Mouse (Mus musculus) adrenal gland, postnatal 36 days (tissue): ENCODE results near the gene Mup20. TPM values are rescaled to one million over a fixed set of nuclear protein-coding genes. Genes with fewer than 3 reads are reported as not detected.
"Not testable (repeated sequence)": the region's sequence is repeated elsewhere in the genome, so short reads cannot be mapped to it uniquely, and the experiment has no call there.

Experiments used
- DNase-seq, 2 experiments: peaks; one replicate each; pipeline ENCODE4 v3.0.0; 2021; ENCODE audit warnings: mixed read lengths in 1 of 2
- long read RNA-seq, 2 experiments: library from polyadenylated mRNA; stranded (forward); transcript quantifications; one replicate each; pipeline ENCODE4 v2.0.0; 2021; ENCODE audit warnings: borderline sequencing depth in 2 of 2
- total RNA-seq, 2 experiments: library from RNA; stranded (reverse); gene quantifications; 2 replicates each; pipeline ENCODE4 v1.2.3; 2021

Mup20 gene
- total RNA-seq, result under 1 TPM in 1 of 2 experiments, not detected in 1; 0.46 TPM
- long read RNA-seq, experiment 1, result 0 reads
- long read RNA-seq, experiment 2, partial matches to known transcripts, result 0 of 2 reads
- long read RNA-seq, experiment 2, other reads (novel, unspliced or antisense), result 0 of 2 reads

DNA sequence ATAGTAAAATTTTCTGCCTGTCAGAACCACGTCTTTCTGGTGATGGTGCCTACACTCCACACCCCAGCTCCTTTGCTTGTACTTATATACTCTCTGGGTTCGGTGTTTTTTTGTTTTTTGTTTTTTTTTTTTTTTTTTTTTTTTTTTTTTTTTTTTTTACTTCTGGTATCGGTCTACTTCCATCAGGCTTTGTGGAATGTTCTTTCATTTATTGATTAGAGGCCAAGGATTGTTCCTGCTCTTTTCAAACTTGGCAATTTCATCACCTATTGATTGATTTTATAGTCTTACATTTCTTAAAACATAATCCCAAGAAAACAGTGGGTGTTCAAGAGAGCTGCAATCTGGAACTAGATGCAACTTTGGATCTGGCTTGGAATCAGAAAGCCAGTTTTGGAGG, at the start of gene Mup20:
TSS of gene Mup20 (minus strand) at position 101 of the 400 bp plus-strand sequence.
- not testable (repeated sequence) for DNase-seq

DNA sequence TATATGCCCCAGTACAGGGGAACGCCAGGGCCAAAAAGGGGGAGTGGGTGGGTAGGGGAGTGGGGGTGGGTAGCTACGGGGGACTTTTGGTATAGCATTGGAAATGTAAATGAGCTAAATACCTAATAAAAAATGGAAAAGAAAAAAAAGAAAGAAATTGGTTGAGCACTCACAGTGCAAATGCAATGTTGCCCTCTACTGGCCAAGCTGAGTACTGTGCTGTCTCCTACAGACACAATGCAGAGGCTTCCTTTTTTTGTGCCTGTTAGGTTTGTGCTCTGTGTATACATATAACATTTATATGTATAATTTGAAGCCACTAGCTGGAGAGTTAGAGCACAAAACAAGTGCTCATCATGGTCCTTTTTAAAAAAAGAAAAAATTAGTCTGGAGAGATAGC, 49.4 kb upstream of the Mup20 start:
- peak; percentile 17 to 53 for DNase-seq

DNA sequence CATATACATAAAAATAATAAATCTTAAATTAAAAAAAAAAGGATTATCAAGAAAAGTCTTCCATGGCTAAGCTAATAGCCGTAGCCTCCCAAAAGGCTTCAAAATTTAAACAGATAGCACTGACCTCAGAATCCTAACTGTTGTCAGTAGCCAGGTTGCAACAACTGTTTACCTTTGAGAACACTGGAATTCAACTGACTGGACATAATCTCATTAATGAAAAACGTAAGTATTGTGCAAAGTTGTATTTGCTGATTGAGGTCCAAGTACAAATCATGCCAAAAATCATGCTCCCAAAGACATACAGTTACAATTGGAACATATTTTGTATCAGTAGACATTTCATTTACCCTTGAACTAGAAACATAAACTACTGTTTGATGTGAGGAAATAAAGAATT, 34.0 kb upstream of the Mup20 start:
- DNase-seq, result no peak

DNA sequence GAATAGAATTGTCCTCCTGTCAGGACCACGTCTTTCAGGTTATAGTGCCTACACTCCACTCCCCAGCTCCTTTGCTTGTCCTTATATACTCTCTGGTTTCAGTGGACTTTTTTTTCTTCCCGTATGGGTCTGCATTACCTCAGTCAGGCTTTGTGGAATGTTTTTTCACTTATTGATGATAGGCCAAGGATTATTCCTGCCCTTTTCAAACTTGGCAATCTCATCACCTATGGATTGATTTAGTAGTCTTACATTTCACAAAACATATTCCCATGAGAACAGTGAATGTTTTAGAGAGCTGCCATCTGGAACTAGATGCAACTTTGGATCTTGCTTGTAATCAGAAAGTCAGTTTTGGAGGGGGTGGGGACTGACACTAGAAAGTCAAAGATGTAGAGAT, 33.3 kb upstream of the Mup20 start, which contains the start of gene Mup3:
TSS of gene Mup3 (minus strand) at position 102 of the 400 bp plus-strand sequence.
- no peak for DNase-seq

DNA sequence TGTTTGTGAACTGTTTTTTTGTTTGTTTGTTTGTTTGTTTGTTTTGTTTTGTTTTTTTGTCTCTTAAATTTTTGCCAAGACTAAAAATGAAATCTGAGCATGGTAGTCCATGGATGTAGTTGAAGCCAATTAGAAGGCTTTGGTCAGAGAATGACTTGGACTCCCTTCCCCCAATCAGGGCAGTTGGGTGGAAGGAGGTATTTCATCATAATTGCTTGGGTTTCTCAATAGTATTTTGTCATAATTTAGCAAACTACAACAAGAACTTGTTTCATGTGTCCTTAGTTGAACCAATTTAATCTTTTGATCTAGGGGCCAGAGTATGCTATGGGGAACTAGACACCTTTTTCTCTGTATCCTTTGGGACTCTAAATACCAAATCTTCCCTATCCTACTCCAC, 28.8 kb upstream of the Mup20 start:
- DNase-seq, result no peak

DNA sequence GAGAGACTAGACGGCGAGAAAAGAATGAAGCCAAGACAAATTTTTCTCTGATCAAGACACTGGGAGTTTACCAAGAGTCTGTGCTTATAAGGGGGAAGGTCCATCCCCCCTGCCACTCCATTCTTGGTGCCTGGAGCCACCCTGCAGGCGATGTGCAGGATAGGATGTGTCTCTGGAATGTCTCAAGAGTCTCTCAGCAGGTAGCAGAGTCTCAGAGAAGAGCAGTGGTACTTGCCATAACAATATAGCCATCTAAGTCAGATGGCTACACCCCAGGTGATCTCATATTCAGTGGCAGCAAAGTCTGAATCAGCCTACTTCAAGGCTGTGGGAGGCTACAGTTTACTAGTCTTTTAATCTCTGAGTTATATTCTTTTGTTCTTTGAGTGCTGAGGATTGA, 21.2 kb upstream of the Mup20 start:
- no peak for DNase-seq

DNA sequence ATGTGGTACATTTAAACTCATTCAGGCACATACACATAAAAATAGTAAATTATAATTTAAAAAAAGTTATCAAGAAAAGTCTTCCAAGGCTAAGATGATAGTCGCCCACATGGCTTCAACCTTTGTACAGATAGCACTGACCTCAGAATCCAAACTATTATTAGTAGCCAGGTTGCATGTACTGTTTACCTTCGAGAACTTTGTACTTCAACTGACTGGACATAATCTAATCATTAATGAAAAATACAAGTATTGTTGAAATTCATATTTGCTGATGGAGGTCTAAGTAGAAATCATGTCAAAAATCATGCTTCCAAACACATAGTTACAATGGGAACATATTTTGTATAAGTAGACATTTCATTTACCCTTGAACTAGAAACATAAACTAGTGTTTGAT, 822 bp upstream of the Mup20 start:
- not testable (repeated sequence) for DNase-seq

DNA sequence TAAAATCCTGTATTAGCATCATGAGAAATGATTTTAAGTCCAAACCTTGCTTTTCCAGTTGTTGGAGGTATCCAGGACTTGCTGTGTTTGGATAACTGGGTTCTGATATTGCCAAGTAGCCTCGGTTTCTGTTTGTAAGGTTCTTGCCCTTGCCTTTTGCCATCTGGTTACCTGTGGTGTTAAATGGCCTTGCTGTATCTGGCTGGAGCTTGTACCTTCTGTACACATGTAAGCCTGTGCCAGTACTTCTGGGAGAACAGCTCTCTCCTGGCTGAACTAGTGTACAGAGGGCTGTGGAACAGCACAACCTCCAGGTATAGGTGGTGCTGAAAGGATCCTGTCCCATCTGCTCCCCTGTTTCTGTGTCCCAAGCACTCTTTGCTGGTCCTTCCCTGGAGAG, 27.7 kb downstream of the Mup20 start:
- no peak for DNase-seq

DNA sequence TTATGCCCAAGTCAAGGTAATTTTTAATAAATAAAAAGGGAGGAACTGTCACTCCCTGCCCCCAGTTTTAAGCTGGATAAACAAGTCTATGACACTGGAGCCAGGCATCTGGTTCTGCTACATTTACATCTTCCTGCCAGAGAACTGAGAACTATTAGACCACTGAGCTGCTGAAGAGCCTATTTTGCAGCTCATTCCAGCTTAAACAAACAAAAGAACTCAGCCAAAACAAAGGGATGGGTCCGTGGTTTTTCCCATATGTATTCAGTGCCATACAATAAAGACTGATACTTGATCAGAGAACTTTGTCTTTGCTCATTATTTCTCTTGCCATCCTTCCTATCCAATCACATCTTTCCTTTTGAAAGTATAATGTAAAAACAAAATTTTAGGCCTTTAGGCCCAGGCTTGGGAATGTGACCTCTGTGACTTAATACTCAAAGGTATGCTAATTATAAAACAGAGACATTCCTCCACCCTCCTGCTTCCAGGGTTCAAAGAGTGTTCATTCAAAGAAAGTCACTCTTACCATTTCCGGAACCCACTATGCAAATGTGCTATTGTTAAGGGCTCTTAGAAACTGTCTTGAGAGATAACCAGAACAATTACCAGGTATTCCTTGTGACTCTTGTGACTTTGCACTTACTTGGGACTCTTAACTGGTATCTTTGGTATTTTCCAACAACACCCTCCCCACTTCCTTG, 29.6 kb downstream of the Mup20 start:
- DNase-seq, result no peak

DNA sequence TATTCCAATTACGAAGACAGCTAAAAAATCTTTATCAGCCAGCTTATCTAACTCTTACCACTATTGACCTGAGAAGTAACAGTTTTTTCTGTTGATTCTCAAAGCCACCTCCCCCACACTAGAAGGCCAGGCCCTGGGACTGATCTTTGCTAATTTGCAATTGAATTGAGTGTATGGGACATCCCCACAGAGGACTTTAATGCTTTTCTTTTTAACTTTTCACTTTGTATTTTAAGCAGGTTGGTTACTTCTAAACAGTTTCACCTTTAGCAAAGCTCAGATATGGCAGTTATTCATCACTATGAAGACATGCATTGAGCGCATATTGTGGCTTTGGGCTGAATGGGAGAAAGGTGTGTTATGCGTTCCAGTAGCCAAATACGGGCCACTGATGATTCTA, 30.3 kb downstream of the Mup20 start:
- no peak for DNase-seq

DNA sequence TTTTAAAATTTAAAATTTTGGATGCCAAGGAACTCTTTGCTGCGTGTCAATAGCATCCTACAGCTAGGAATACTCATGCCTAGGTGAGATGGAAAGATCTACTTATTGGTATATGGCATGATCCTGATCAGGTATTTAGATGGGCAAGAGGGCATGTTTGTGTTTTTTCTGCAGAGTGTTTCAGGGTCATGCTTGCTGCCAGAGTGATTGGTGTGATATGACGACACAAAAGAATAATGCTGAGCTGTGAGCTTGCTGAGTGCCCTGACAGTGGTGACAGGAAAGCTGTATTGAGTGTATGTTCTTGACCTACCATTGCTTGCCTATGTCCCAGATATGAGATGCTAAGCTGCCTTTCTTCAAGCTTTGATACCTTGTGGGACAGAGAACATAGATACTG, 30.8 kb downstream of the Mup20 start:
- no peak for DNase-seq

DNA sequence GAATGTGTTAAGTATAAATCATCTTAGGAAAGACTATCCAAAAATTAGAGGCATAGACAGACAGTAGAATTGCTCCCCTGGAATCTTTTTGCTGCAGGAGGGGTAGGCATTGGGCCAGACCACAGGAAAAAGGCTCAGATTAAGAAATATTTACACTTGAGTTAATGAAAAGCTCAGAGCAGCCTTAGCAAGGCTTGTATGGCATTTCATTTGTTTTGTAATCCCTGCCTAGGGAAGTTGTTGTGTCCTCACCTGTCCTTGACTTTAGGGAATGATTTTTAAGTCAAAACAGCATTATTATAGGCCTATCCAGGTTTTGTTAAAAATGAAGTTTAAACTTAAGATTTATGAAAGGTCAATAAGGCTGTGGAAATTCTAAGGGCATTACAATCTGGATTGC, 33.4 kb downstream of the Mup20 start:
- not testable (repeated sequence) for DNase-seq

Other genes with a start within 250 kb of the Mup20 start
- not detected for gene Mup5, start 218.9 kb downstream of the Mup20 start, total RNA-seq
- gene Mup3, start 33.2 kb upstream of the Mup20 start, total RNA-seq, result 1 to 10 TPM in 1 of 2 experiments, under 1 TPM in 1; 0.82 to 3.5 TPM
- gene Mup21, start 96.7 kb upstream of the Mup20 start, total RNA-seq, result not detected
- 1 to 10 TPM; 5.4 to 6.2 TPM for gene Zfp37, start 176.9 kb upstream of the Mup20 start, total RNA-seq
- gene Slc31a2, start 208.4 kb upstream of the Mup20 start, total RNA-seq, result 10 to 100 TPM; 30.8 to 36.9 TPM